Mouse (Mus musculus): ENCODE data around the gene Slc4a8. TPM values are rescaled to one million over a fixed set of nuclear protein-coding genes. Genes with fewer than 3 reads are reported as not detected.

Slc4a8 gene
- 1 to 10 TPM; 1.5 to 2.3 TPM for total RNA-seq (2021)
- long read RNA-seq, experiment 1, full-length matches to known transcripts, result 1 of 1 reads
- long read RNA-seq, experiment 1, partial matches to known transcripts, result 0 of 1 reads
- long read RNA-seq, experiment 1, other reads (novel, unspliced or antisense), result 0 of 1 reads
- long read RNA-seq, experiment 2, full-length matches to known transcripts, result 1 of 2 reads
- long read RNA-seq, experiment 2, partial matches to known transcripts, result 0 of 2 reads
- long read RNA-seq, experiment 2, other reads (novel, unspliced or antisense), result 1 of 2 reads

DNA sequence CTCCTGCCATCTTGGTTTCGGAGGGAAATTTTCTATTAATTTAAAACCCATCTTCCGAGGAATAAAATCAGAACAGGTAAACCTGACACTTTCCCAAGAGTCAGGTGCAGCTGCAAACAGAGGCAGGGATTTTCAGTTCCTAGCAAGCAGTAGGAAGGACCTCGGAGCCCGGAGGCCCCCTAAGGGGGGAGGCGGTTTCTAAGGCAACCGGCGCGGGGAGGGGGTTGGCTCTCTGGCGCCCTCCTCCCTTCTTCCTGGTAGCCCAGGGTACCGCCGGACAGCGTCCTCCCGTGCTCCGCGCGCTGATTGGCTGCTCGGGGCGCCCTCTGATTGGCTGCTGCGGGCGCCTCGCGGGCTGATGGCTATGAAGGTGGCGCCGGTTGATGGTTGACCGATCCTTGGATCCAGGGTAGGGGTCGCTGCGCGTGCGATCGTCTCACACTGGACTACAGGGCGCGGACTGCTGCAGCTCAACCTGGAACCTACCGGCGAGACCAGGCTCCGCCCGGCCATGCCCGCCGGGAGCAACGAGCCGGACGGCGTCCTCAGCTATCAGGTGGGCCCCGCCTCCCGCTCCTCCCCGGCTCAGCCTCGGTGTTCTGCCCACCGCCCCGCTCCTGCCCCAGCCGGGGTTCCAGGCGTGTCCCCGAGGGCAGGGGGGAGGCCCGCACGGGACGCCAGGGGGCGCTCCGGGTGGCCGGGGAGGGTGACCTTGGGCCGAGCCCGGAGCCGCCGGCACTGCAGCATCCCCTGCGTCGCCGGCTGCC, at the start of gene Slc4a8:
Slc4a8 (plus strand) TSS at position 329 of the 767 bp plus-strand sequence.
- DNase-seq (ENCODE audit: low spot score in 2 of 2), result peak; percentile 69 to 82

GRCm38 (mm10) chr15:100714470-100714869, 47.1 kb upstream of the Slc4a8 start:
- no peak for DNase-seq (ENCODE audit: low spot score in 2 of 2)

DNA sequence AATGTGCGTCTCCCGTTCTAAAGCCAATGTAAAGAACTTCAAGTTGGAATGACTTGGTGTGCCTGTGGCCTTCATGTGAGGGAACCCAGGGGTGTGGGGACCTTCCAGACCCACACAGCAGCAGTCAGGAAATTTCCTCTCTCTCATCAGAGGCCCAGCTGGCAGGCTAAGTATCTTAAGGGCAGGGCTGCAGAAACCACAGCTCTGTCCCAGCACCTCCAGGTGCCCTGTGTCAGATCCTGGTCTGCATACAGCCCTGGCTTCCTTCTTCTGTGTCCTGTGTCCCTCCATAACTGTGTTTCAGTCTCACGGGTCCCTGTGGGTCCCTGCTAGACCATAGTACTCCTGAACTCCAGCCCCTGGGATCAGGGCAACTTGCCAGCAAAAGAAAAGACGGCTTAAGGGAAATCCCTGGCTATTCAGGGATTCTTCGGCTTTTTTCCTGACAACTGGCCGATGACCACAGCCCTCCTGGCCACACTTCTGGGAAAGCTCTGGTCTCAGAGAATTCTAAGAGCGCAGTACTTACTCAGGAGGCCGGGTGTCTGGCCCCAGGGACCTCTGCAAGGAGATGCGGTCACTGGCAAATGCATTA, 46.1 kb upstream of the Slc4a8 start:
- DNase-seq (ENCODE audit: low spot score in 2 of 2), result no peak

DNA sequence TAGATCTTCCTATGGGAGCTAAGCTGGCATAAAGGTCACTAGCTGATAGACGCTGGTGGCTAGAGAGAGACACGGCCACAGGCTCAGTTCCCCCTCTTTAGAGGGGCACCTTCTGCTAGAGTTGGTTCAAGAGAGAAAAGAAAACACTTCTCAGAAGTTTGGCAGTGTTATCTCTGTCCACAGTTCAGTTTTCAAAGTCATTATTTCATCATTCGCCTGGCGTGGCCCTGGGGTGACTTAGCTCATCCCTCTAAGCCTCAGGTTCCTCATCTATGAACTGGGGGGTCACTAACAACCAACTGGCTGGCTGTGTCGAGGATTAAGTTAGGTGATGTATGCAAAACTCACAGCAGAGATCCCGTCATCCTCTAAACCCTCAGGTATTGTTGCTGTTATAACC, 43.6 kb upstream of the Slc4a8 start:
- no peak for DNase-seq (ENCODE audit: low spot score in 2 of 2)

DNA sequence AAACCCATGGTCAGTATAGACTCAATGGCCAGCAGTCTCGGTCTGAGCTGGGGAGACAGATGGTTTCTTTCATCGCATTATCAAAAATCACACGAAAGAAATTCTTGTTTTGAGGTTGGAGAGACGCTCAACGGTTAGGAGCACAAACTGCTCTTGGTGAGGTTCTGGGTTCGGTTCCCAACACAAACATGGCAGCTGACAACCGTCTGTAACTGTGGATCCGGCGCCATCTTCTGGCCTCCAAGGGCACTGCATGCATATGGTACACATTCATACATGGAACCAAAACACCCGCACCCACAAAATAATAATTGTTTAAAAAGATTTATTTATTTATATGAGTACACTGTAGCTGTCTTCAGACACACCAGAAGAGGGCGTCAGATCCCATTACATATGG, 43.0 kb upstream of the Slc4a8 start:
- no peak for DNase-seq (ENCODE audit: low spot score in 2 of 2)

GRCm38 (mm10) chr15:100719217-100719616, 42.3 kb upstream of the Slc4a8 start:
- no peak for DNase-seq (ENCODE audit: low spot score in 2 of 2)

DNA sequence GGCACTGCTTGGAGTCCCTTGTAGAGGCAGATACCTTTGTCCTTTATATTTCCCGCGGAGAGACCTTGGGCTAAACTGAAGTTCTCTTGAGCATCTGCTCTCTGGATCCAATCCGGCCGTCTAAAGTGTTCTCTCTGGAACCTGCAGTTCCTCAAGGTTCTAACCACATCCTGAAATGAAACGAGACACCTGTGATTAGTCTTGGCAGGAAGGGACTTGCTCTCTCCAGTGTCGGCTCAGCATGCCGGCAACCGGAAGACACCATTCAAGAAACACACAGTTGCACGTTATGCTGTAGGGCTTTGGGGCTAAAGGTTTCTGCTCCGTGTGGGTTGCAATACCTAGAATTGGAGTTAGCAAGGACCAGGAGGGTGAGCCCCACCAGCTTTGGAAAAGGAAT, 41.5 kb upstream of the Slc4a8 start:
- no peak for DNase-seq (ENCODE audit: low spot score in 2 of 2)

GRCm38 (mm10) chr15:100721445-100721844, 40.1 kb upstream of the Slc4a8 start:
- DNase-seq (ENCODE audit: low spot score in 2 of 2), result no peak

- no peak for DNase-seq (ENCODE audit: low spot score in 2 of 2)
Measured at GRCm38 (mm10) chr15:100722026-100722425, 39.5 kb upstream of the Slc4a8 start.

DNA sequence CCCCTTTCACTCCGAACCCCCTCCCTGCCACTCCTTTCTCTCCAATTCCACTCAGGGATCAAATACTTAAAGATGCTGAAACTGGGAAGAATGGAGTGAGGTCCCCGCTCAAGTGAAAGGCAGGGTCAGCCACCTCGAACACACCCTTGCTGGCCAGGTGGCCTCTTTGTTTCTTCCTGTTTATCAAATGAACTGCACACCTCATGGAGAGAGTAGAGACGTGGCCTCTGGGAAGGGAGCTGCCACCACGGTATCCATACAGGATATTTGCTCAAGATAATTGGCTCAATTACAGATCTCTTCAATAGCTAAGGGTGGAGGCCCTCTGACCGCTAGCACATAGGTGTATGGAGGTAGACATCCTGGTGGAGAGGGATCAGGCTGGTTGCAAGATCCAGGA, 39.0 kb upstream of the Slc4a8 start:
- no peak for DNase-seq (ENCODE audit: low spot score in 2 of 2)

GRCm38 (mm10) chr15:100723505-100723904, 38.0 kb upstream of the Slc4a8 start:
- DNase-seq (ENCODE audit: low spot score in 2 of 2), result no peak

DNA sequence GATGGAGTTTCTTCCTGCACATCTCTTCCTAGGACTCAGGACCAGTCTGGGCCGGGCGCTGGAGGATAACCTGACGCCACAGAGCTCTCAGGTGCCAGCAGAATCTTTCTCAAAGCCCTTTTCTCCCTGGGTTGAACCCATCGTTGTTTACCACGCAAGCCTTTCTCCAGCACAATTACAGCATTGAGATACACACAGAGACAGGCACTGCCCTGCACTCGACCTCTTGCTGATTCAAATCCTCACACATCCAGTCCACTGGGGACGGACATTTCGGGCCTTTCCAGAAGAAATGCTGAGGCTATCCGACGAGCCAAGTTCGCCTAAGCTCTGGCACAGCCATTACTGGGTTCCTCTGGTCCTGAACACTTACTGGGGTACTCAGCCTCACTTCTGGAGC, 34.8 kb upstream of the Slc4a8 start:
- no peak for DNase-seq (ENCODE audit: low spot score in 2 of 2)

DNA sequence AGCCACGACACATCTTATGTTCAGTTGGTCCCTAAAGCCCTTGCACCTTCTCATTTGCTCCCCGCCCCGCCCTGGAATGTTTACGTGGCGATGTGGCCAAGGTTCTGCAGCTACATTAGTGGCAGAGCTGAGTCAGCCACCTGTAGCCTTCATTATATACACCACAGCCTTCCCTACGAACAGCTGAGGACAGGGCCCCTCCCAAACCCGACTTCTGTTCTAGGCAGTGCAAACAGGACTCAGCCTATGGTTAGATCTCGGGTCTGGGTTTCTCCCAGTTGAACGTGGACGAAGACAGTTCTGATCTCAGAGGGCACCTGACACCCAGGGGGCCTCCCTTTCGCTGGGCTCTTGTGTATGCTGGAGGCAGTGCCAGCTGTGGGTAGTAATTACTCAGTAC, 33.7 kb upstream of the Slc4a8 start:
- no peak for DNase-seq (ENCODE audit: low spot score in 2 of 2)

GRCm38 (mm10) chr15:100728586-100728985, 33.0 kb upstream of the Slc4a8 start:
- DNase-seq (ENCODE audit: low spot score in 2 of 2), result no peak

GRCm38 (mm10) chr15:100729281-100729985, 32.1 kb upstream of the Slc4a8 start, which contains the start of gene Galnt6:
Gene Galnt6 (minus strand): TSS chr15:100729376.
- DNase-seq (ENCODE audit: low spot score in 2 of 2), result no peak

DNA sequence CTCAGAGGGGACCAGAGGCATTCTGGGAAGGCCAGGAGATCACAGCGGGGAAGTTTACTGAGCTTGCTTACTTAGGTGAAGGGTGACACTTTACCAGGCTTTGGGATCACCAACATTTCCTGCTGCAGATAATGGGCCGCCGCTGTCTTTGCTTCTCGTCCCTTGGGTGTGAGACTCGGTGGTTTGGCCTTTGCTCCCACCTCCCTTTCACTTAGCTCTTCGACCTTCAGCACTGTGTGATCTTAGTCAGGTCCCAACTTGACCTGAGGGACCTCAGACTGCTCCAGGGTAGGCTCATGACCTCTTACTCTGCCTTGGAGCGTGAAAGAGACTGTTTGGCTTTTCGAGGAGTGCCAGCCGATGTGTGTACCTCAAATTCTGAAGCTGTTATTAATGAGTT, 30.5 kb upstream of the Slc4a8 start:
- DNase-seq (ENCODE audit: low spot score in 2 of 2), result no peak

DNA sequence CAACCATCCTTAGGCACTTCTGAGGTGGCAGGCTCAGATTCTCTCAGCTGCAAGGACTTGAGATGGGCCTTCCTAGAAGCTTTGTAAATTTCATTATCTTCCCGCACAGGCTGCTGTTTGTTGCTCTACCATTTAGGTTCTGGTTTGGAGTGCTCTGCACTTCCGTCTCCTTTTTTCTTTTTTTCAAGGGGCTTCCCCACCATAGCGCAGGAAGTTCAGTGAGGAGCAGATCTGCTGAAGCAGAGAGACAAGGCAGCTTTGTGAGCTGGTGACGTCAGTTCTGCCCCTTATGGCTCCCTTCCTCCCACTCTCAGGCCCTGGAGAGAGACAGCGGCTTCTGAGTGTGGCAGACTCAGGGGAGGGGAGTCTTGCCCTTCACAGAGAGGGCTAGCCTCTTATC, 29.0 kb upstream of the Slc4a8 start:
- no peak for DNase-seq (ENCODE audit: low spot score in 2 of 2)

DNA sequence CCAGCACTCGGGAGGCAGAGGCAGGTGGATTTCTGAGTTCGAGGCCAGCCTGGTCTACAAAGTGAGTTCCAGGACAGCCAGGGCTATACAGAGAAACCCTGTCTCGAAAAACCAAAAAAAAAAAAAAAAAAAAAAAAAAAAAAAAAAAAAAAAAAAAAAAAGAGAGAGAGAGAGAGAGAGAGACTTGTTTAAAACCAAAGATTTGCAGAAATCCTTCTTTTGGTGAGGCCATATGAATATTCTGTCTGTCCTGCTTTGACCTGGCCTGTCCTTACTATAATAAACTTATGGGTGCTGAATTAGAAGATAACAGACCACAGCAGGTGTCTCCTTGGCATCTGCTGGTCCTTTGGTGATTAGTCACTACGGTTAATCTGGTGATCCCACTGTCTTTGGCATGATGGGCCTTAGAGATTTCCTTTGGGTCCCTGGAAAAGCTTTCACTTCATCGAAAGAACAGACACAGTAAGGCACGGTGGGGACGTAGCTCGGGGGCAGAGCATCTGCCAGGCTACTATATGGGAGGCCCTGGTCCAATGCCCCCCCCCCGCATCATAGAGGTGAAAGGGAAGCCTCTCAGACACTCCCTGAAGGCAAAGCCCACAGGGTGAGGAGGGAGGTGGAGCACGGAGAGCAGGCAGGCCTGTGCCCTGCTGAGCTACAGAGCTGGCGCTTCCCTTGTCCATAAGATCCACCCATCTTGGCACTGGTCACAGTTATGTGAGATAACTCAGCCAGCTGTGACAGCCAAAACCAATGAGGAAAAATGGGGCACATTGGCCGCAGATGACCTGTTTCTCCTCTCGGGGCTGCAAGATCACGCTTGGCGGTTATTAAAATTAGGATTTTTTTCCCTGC, 26.2 kb upstream of the Slc4a8 start:
- peak in 1 of 2 experiments; percentile 33 for DNase-seq (ENCODE audit: low spot score in 2 of 2)

DNA sequence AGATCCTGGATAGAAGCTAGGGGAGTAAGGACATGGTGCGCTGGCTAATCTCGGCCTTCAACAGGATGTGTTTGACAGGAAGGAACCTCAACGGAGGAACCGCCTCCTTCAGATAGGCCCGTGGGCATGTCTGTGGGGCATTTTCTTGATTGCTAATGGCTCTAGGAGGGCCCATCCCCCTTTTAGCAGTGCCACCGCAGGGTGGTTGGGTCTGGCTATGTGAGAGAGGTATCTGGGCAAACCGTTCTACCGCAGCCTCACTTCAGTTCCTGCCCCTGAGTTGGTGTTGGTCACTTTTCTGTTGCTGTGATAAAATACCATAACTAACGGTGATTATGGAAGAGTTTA, 25.6 kb upstream of the Slc4a8 start:
- DNase-seq (ENCODE audit: low spot score in 2 of 2), result no peak

DNA sequence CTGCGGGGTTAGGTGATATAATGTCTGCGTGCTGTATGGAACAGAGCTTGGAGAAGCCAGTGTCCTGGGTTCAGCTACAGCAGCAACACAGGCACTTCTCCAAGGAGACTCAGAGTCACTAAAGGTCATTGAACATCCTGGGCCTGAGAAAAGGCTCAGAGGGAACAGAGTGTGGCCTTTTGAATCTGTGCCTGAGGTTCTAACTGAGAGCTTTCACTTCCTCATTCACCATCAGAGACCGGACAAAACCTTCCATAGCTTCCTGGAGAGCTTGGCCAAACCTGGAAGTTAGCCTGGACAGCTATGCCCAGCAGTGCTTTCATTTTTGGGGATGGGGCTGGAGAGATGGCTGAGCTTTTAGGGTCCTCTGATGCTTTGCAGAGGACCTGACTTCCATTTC, 23.9 kb upstream of the Slc4a8 start:
- DNase-seq (ENCODE audit: low spot score in 2 of 2), result no peak

GRCm38 (mm10) chr15:100738351-100738781, 23.2 kb upstream of the Slc4a8 start:
- DNase-seq (ENCODE audit: low spot score in 2 of 2), result no peak
